Mouse (Mus musculus): ENCODE results near the gene Mlh3. TPM values are rescaled to one million over a fixed set of nuclear protein-coding genes. Genes with fewer than 3 reads are reported as not detected.

The Mlh3 gene
- polyA plus RNA-seq, 1 experiment: 12.7 TPM

DNA sequence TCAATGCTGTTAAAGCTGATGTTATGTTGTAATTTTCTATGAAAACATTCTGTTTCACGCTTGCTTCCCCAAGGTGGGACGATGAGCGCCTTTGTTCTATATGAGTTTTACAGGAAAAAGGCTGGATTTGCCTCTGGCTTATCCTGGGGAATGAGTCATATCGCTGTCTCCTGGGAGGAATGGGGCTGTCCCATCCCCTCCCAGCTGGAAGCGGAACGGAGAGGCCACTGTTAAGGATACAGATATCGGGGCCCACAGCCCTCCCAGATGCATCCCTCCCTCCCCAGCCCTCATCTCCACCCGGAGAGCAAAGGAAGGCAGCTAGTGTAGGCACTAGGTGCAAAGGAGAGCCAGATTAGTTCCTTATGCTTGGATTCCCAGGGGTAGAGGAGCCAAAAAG, 84.6 kb downstream of the Mlh3 start:
- Histone ChIP-seq H3K4me1 (ENCODE audit: control insufficient read depth, insufficient read depth, low read length) (no peaks in the 10 kb centered on the region), H3K27ac (ENCODE audit: insufficient read depth, low read length) (no peak overlapping the region), H3K4me3 (ENCODE audit: insufficient read depth, low read length) (no peak overlapping the region)
- TF ChIP-seq POLR2A (IDR thresholded peaks at IDR 0.05; ENCODE audit: extremely low read depth, insufficient read depth, low read length) (no peak), CTCF (IDR thresholded peaks at IDR 0.05; ENCODE audit: extremely low read depth, insufficient read depth, low read length) (no peak)

Other genes starting within 250 kb of the Mlh3 start
- 1.5 and 1.8 TPM in 2 replicates for gene Prox2, start 159.8 kb downstream of the Mlh3 start, polyA plus RNA-seq (2012; rRNA removed)
- gene Dlst, start 159.8 kb downstream of the Mlh3 start, polyA plus RNA-seq (2012; rRNA removed): 144 and 150 TPM in 2 replicates
- 39.2 and 44.3 TPM in 2 replicates for gene Rps6kl1, start 119.3 kb downstream of the Mlh3 start, polyA plus RNA-seq (2012; rRNA removed)
- gene Pgf, start 92.8 kb downstream of the Mlh3 start, polyA plus RNA-seq (2012; rRNA removed): 2.2 and 2.9 TPM in 2 replicates
- gene Eif2b2, start 51.1 kb downstream of the Mlh3 start, polyA plus RNA-seq (2012; rRNA removed): 90.4 and 101 TPM in 2 replicates
- gene Acyp1, start 17.8 kb upstream of the Mlh3 start, polyA plus RNA-seq (2012; rRNA removed): 48.4 and 53.7 TPM in 2 replicates
- 1.2 TPM in 2 replicates for gene Zc2hc1c, start 18.0 kb upstream of the Mlh3 start, polyA plus RNA-seq (2012; rRNA removed)
- 31.7 and 33.3 TPM in 2 replicates for gene Nek9, start 68.8 kb upstream of the Mlh3 start, polyA plus RNA-seq (2012; rRNA removed)
- 138 and 144 TPM in 2 replicates for gene Tmed10, start 104.2 kb upstream of the Mlh3 start, polyA plus RNA-seq (2012; rRNA removed)
- gene Fos, start 203.3 kb upstream of the Mlh3 start, polyA plus RNA-seq (2012; rRNA removed): 24.3 and 41.8 TPM in 2 replicates